Mouse (Mus musculus) neural tube, embryonic 11.5 days (tissue): ENCODE measurements around the gene Pjvk. TPM values are rescaled to one million over a fixed set of nuclear protein-coding genes. Genes with fewer than 3 reads are reported as not detected.

Experiments
- ATAC-seq: fragments of 200-750 bp; cut with Nextera tagmentation; 2 replicates; pipeline ENCODE4 v1.8.0; 2017; ENCODE audit warnings: moderate number of reproducible peaks, mild to moderate bottlenecking, moderate TSS enrichment, moderate library complexity; ENCODE audit not compliant: insufficient read depth, low FRiP score, low TSS enrichment
- DNase-seq: peaks from one replicate; pipeline ENCODE4 v3.0.0-alpha.2; 2015; ENCODE audit warnings: low spot score
- H3K27ac ChIP-seq: fragments of 300-500 bp; sonication (generic); 2 replicates; pipeline ENCODE4 v1.5.1; 2014; ENCODE audit warnings: low read depth, mild to moderate bottlenecking, low read length
- H3K27me3 ChIP-seq: fragments of 300-500 bp; sonication (generic); 2 replicates; pipeline ENCODE4 v1.6.1; 2014; ENCODE audit warnings: mild to moderate bottlenecking, low read length, mixed read lengths; ENCODE audit not compliant: control insufficient read depth, insufficient read depth
- H3K36me3 ChIP-seq: fragments of 300-500 bp; sonication (generic); 2 replicates; pipeline ENCODE4 v1.6.1; 2014; ENCODE audit warnings: mild to moderate bottlenecking, low read length, moderate library complexity, mixed read lengths; ENCODE audit not compliant: control insufficient read depth, insufficient read depth
- H3K4me1 ChIP-seq: fragments of 300-500 bp; sonication (generic); 2 replicates; pipeline ENCODE4 v1.6.1; 2014; ENCODE audit warnings: low read length, mixed read lengths; ENCODE audit not compliant: control insufficient read depth, insufficient read depth
- H3K4me2 ChIP-seq: fragments of 300-500 bp; sonication (generic); 2 replicates; pipeline ENCODE4 v1.6.1; 2014; ENCODE audit warnings: low read depth, mild to moderate bottlenecking, moderate library complexity
- H3K4me3 ChIP-seq: fragments of 300-500 bp; sonication (generic); 2 replicates; pipeline ENCODE4 v1.5.1; 2014; ENCODE audit warnings: low read depth, low read length
- H3K9ac ChIP-seq: fragments of 300-500 bp; sonication (generic); 2 replicates; pipeline ENCODE4 v1.6.1; 2014; ENCODE audit warnings: mild to moderate bottlenecking, low read length
- H3K9me3 ChIP-seq: fragments of 300-500 bp; sonication (generic); 2 replicates; pipeline ENCODE4 v1.6.1; 2016; ENCODE audit warnings: low read length; ENCODE audit not compliant: control insufficient read depth
- WGBS: fragments of 180-500 bp; shearing (Covaris S2); extraction: QIAGEN DNeasy Blood & Tissue Kit; methylation state at CpG from one replicate; pipeline ENCODE4 v1.1.7; 2014; 5-methylcytosine and 5-hydroxymethylcytosine counted together
- polyA plus RNA-seq: library from polyadenylated mRNA; unstranded; fragments of >200 nt; fragmentation: Nextera tagmentation; extraction: Ambion mirVana; gene quantifications from 2 replicates; pipeline ENCODE4 v1.2.1, GENCODE M21; 2014

The Pjvk gene
- polyA plus RNA-seq, 1 experiment from 2014 or later, result 0.50 TPM

- Histone ChIP-seq H3K4me1 (no peaks in the 10 kb centered on the region), H3K36me3 (no peaks in the 10 kb centered on the region; the same call in 1 of the 2 replicates)
- 69% methylated on average over 3 of the region's 3 CpGs for WGBS
Measured at GRCm38 (mm10) chr2:76687608-76688007, 39.3 kb downstream of the Pjvk start.

GRCm38 (mm10) chr2:76688162-76688561 is 39.9 kb downstream of the Pjvk start:
- Histone ChIP-seq H3K4me3 (no peak overlapping the region), H3K9me3 (no peaks in the 10 kb centered on the region), H3K4me1 (no peaks in the 10 kb centered on the region), H3K27me3 (no peaks in the 10 kb centered on the region), H3K4me2 (no peak overlapping the region), H3K36me3 (no peaks in the 10 kb centered on the region; the same call in 1 of the 2 replicates), H3K9ac (no peak overlapping the region), H3K27ac (no peak overlapping the region)
- DNase-seq (no peak), ATAC-seq (no peak)
- WGBS, result 55% methylated on average over 7 of the region's 7 CpGs

More at GRCm38 (mm10) chr2:76687608-76688007, 39.3 kb downstream of the Pjvk start:
- Histone ChIP-seq H3K4me3 (no peak overlapping the region), H3K27me3 (no peaks in the 10 kb centered on the region), H3K27ac (no peak overlapping the region), H3K4me2 (no peak overlapping the region), H3K9me3 (no peaks in the 10 kb centered on the region), H3K9ac (no peak overlapping the region)
- no peak for DNase-seq
- ATAC-seq, result no peak

- Histone ChIP-seq H3K27ac (no peak overlapping the region), H3K4me3 (no peak overlapping the region), H3K27me3 (no peaks in the 10 kb centered on the region), H3K4me2 (no peak overlapping the region), H3K4me1 (no peaks in the 10 kb centered on the region), H3K9ac (no peak overlapping the region), H3K36me3 (peaks cover 2% of the 10 kb centered on the region), H3K9me3 (no peaks in the 10 kb centered on the region)
- no peak for ATAC-seq
- WGBS, result 93% methylated on average over 12 of the region's 12 CpGs
- DNase-seq, result no peak
Measured at GRCm38 (mm10) chr2:76690436-76691204, 42.3 kb downstream of the Pjvk start.

GRCm38 (mm10) chr2:76693765-76694164 is 45.5 kb downstream of the Pjvk start:
- WGBS, result 81% methylated on average over 5 of the region's 5 CpGs
- Histone ChIP-seq H3K27me3 (no peaks in the 10 kb centered on the region), H3K9ac (no peak overlapping the region), H3K9me3 (no peaks in the 10 kb centered on the region), H3K4me3 (no peak overlapping the region), H3K27ac (no peak overlapping the region), H3K4me1 (no peaks in the 10 kb centered on the region), H3K4me2 (no peak overlapping the region), H3K36me3 (peaks cover 2% of the 10 kb centered on the region; the same call in 1 of the 2 replicates)
- DNase-seq (no peak), ATAC-seq (no peak)

- Histone ChIP-seq H3K27ac (no peak overlapping the region), H3K9ac (no peak overlapping the region), H3K4me1 (no peaks in the 10 kb centered on the region), H3K4me2 (no peak overlapping the region), H3K36me3 (peaks cover 2% of the 10 kb centered on the region; the same call in 1 of the 2 replicates), H3K4me3 (no peak overlapping the region), H3K27me3 (no peaks in the 10 kb centered on the region), H3K9me3 (no peaks in the 10 kb centered on the region)
- WGBS, result 89% methylated on average over 6 of the region's 6 CpGs
- no peak for ATAC-seq
- no peak for DNase-seq
Measured at GRCm38 (mm10) chr2:76695290-76695689, 47.0 kb downstream of the Pjvk start.

GRCm38 (mm10) chr2:76702188-76702587 is 53.9 kb downstream of the Pjvk start:
- H3K36me3 ChIP-seq, result no peaks in the 10 kb centered on the region
- H3K9ac ChIP-seq, result no peak overlapping the region
- no peak for DNase-seq

GRCm38 (mm10) chr2:76702751-76703150 is 54.5 kb downstream of the Pjvk start:
- Histone ChIP-seq H3K36me3 (no peaks in the 10 kb centered on the region), H3K9ac (no peak overlapping the region), H3K9me3 (no peaks in the 10 kb centered on the region), H3K4me3 (no peak overlapping the region), H3K4me1 (no peaks in the 10 kb centered on the region), H3K4me2 (no peak overlapping the region), H3K27me3 (no peaks in the 10 kb centered on the region), H3K27ac (no peak overlapping the region)
- DNase-seq (no peak), ATAC-seq (no peak)
- 86% methylated on average over 5 of the region's 5 CpGs for WGBS

More at GRCm38 (mm10) chr2:76702188-76702587, 53.9 kb downstream of the Pjvk start:
- Histone ChIP-seq H3K27me3 (no peaks in the 10 kb centered on the region), H3K4me3 (no peak overlapping the region), H3K4me2 (no peak overlapping the region), H3K27ac (no peak overlapping the region), H3K9me3 (no peaks in the 10 kb centered on the region), H3K4me1 (no peaks in the 10 kb centered on the region)
- no peak for ATAC-seq
- WGBS, result 93% methylated on average over 3 of the region's 3 CpGs

GRCm38 (mm10) chr2:76705655-76706054 is 57.4 kb downstream of the Pjvk start:
- Histone ChIP-seq H3K4me3 (no peak overlapping the region), H3K4me2 (no peak overlapping the region), H3K27me3 (no peaks in the 10 kb centered on the region), H3K9me3 (no peaks in the 10 kb centered on the region), H3K36me3 (no peaks in the 10 kb centered on the region), H3K27ac (no peak overlapping the region), H3K4me1 (no peaks in the 10 kb centered on the region), H3K9ac (no peak overlapping the region)
- no peak for ATAC-seq
- WGBS, result 92% methylated on average over 13 of the region's 13 CpGs
- DNase-seq, result no peak
